Mouse (Mus musculus) stomach, postnatal 0 days (tissue): ENCODE measurements around the gene Unc93b1. TPM values are rescaled to one million over a fixed set of nuclear protein-coding genes. Genes with fewer than 3 reads are reported as not detected.

Experiments
- ATAC-seq: fragments of 200-750 bp; cut with Nextera tagmentation; 2 replicates; pipeline ENCODE4 v1.8.0; 2017; ENCODE audit not compliant: low FRiP score, low TSS enrichment
- DNase-seq: peaks from one replicate; pipeline ENCODE4 v3.0.0-alpha.2; 2016; ENCODE audit warnings: low spot score
- H3K27ac ChIP-seq: fragments of 300-500 bp; sonication (generic); replicated peaks from 2 replicates; pipeline ENCODE4 v1.5.1; 2014; ENCODE audit warnings: mild to moderate bottlenecking, control low read depth
- H3K27me3 ChIP-seq: fragments of 300-500 bp; sonication (generic); 2 replicates; pipeline ENCODE4 v1.6.1; 2014; ENCODE audit warnings: low read length; ENCODE audit not compliant: control insufficient read depth, insufficient read depth
- H3K36me3 ChIP-seq: fragments of 300-500 bp; sonication (generic); 2 replicates; pipeline ENCODE4 v1.6.1; 2014; ENCODE audit warnings: low read length, mixed read lengths; ENCODE audit not compliant: control insufficient read depth, insufficient read depth
- H3K4me1 ChIP-seq: fragments of 300-500 bp; sonication (generic); replicated peaks from 2 replicates; pipeline ENCODE4 v1.6.1; 2014; ENCODE audit warnings: antibody characterized with exemption; ENCODE audit not compliant: control insufficient read depth, insufficient read depth
- H3K4me2 ChIP-seq: fragments of 300-500 bp; sonication (generic); replicated peaks from 2 replicates; pipeline ENCODE4 v1.6.1; 2014; ENCODE audit warnings: low read depth, mild to moderate bottlenecking, control low read depth, moderate library complexity
- H3K4me3 ChIP-seq: fragments of 300-500 bp; sonication (generic); 2 replicates; pipeline ENCODE4 v1.5.1; 2014; ENCODE audit warnings: low read depth, low read length, control low read depth
- H3K9ac ChIP-seq: fragments of 300-500 bp; sonication (generic); 2 replicates; pipeline ENCODE4 v1.6.1; 2014; ENCODE audit warnings: mild to moderate bottlenecking, low read length, control low read depth, mixed read lengths
- H3K9me3 ChIP-seq: fragments of 300-500 bp; sonication (generic); 2 replicates; pipeline ENCODE4 v1.6.1; 2016; ENCODE audit warnings: low read length; ENCODE audit not compliant: control insufficient read depth
- CTCF ChIP-seq: IDR thresholded peaks from 2 replicates; pipeline ENCODE4 v1.5.1; 2016; ENCODE audit warnings: antibody characterized with exemption, low read depth, mild to moderate bottlenecking, moderate library complexity
- EP300 ChIP-seq: optimal IDR thresholded peaks from 2 replicates; pipeline ENCODE3; 2016; ENCODE audit warnings: antibody characterized with exemption
- WGBS: fragments of 180-500 bp; shearing (Covaris S2); extraction: QIAGEN DNeasy Blood & Tissue Kit; methylation state at CpG from one replicate; pipeline ENCODE4 v1.1.7; 2014; 5-methylcytosine and 5-hydroxymethylcytosine counted together
- polyA plus RNA-seq: library from polyadenylated mRNA; unstranded; fragments of >200 nt; fragmentation: Nextera tagmentation; extraction: Ambion mirVana; gene quantifications from 2 replicates; pipeline ENCODE4 v1.2.1, GENCODE M21; 2015

The Unc93b1 gene
- polyA plus RNA-seq, 1 experiment from 2014 or later: 19.7 TPM

DNA sequence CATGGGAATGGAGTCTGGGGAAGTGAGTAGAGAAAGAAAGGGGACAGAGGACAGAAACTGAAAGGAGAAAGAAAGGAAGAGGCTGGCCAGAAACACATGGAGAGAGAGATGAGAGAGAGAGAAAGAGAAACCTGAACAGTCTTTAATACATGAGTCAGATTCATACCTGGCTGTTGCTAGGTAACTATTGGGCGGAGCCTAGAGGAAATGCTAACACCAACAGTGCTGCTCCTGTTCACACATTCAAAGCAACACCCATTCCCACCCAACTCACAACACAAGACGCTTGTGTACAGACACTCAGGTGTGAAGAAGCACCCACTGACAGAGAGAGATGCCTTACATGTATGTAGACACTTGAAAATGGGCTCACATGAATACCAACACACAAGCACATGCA lies 40.9 kb downstream of the Unc93b1 start:
- H3K36me3 ChIP-seq: no peaks in the 10 kb centered on the region
- 49% methylated on average over 2 of the region's 2 CpGs for WGBS
- peak; percentile 48; the same call in 1 of the 2 replicates for ATAC-seq

DNA sequence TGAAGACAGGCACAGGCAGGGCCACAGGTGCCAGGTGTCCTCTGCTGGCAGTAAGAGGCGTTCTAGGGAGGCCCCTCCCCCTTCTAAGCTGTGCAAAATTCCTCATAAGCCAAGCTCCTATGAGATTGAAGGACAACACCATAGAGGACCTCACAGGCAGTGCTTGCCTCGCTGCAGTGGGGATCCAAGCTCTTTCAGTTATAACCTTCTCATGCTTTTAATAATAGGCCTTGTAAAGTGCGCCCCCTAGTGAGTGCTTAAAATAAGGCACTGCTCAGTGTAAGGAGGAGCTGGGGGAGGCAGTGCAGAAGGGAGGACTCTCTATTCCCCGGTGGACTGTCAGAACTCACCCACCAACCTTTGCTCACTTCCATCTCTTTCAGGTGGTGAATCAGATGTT lies 45.3 kb downstream of the Unc93b1 start:
- H3K27ac ChIP-seq: no peak overlapping the region
- H3K9ac ChIP-seq: no peak overlapping the region
- no peak overlapping the region for H3K4me3 ChIP-seq
- H3K36me3 ChIP-seq: no peaks in the 10 kb centered on the region
- TF ChIP-seq EP300 (no peak), CTCF (peak; percentile 95)
- DNase-seq: peak; percentile 82
- H3K4me1 ChIP-seq: no peaks in the 10 kb centered on the region; the same call in 1 of the 2 replicates
- 12% methylated on average over 4 of the region's 4 CpGs for WGBS
- H3K9me3 ChIP-seq: no peaks in the 10 kb centered on the region
- no peak overlapping the region for H3K4me2 ChIP-seq
- no peaks in the 10 kb centered on the region for H3K27me3 ChIP-seq
- ATAC-seq: peak; percentile 70

More for the DNA sequence above, 40.9 kb downstream of the Unc93b1 start:
- peak; percentile 66 for DNase-seq
- Histone ChIP-seq H3K9ac (no peak overlapping the region), H3K27me3 (no peaks in the 10 kb centered on the region), H3K27ac (0 out of 2 replicates have a peak overlapping the region, but pooled peaks have one; percentile 1), H3K4me2 (no peak overlapping the region), H3K9me3 (no peaks in the 10 kb centered on the region), H3K4me3 (no peak overlapping the region), H3K4me1 (no peaks in the 10 kb centered on the region; the same call in 1 of the 2 replicates)
- no peak for TF ChIP-seq CTCF
- TF ChIP-seq EP300: no peak

DNA sequence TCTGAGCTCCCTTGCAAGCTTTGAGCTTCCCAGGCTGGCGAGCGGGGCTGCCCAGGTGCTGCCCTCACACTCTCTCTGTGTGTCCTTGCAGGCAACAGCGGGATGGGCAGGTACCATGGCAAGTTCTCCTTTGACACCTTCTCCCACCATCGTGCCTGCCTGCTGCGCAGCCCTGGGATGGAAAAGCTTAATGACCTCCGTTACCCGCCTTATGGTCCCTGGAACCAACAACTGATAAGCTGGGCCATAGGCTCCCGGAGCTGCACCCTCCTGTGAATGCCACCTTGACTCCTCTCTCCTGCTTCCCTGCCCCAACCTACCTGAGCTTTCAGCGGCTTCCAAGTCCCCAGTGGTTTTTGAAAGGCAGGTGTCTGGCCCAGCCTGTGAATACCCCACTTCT lies 45.9 kb downstream of the Unc93b1 start:
- no peaks in the 10 kb centered on the region for H3K36me3 ChIP-seq
- no peak overlapping the region for H3K27ac ChIP-seq
- DNase-seq (no peak), ATAC-seq (no peak)
- no peaks in the 10 kb centered on the region for H3K9me3 ChIP-seq
- H3K4me2 ChIP-seq: no peak overlapping the region
- TF ChIP-seq CTCF (no peak), EP300 (no peak)
- H3K27me3 ChIP-seq: no peaks in the 10 kb centered on the region
- H3K4me1 ChIP-seq: no peaks in the 10 kb centered on the region; the same call in 1 of the 2 replicates
- no peak overlapping the region for H3K9ac ChIP-seq
- WGBS: 74% methylated on average over 9 of the region's 9 CpGs
- no peak overlapping the region for H3K4me3 ChIP-seq

DNA sequence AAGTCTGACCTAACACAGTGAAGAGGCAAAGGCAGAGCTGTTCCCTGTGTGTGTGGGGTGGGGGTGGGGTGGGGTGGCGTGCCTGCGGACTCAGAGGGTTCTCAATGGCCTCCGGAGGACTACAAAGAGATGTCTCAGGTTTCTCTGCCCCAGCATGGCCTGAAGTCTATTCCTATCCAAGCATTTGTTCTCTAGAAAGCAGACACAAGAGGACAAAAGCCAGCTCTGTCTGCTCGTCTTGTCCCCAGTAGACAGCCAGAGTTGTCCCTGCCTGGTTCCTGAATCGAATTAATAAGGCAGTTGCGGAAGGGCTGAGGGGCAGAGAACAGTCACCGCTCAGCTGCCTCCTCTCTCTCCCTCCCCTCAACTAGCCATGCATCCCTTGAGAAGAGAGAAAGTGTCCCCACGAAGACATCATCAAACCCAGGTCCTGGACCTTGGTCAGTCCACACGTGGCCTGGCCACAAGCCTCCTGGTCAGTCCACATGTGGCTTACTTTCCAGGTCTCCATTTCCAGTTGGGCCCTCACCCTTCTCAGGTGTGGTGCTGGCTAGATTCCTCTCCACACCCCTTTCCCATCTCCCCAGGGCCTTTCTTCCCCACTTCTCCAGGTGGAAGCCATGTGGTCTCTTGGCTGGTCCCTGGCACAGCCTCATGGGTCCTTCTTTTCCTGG lies 48.7 kb downstream of the Unc93b1 start:
- TF ChIP-seq EP300 (no peak), CTCF (no peak)
- Histone ChIP-seq H3K27me3 (no peaks in the 10 kb centered on the region), H3K4me2 (no peak overlapping the region), H3K4me1 (peaks cover 5% of the 10 kb centered on the region; the same call in 1 of the 2 replicates), H3K27ac (no peak overlapping the region), H3K9ac (no peak overlapping the region), H3K4me3 (no peak overlapping the region), H3K9me3 (no peaks in the 10 kb centered on the region), H3K36me3 (no peaks in the 10 kb centered on the region)
- no peak for DNase-seq
- ATAC-seq: no peak
- WGBS: 59% methylated on average over 9 of the region's 9 CpGs

DNA sequence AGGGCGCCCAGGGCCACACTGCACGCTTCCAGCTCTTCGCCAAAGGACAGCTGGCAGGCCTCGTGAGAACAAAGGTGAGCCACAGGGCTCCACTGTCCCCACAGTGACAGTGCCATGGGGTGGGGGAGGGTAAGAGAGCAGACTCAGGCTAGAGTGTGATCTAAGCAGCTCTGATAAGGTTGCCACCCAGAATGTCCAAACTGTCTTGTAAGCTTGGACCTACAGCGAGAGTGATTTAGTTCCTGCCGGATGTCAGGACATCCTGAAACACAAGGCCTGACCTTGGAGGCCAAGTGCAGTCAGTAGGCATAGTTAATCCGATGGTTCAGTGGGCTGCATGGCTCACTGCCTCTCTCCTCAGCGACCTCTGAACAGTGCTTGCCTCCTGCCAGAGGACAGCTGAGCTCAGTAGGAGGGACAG lies 50.3 kb downstream of the Unc93b1 start:
- H3K9me3 ChIP-seq: no peaks in the 10 kb centered on the region
- H3K4me1 ChIP-seq: peaks cover 5% of the 10 kb centered on the region; the same call in 1 of the 2 replicates
- DNase-seq (no peak), ATAC-seq (no peak)
- H3K27ac ChIP-seq: peak overlapping the region; percentile 45; the same call in 1 of the 2 replicates
- no peak overlapping the region for H3K9ac ChIP-seq
- H3K4me3 ChIP-seq: no peak overlapping the region
- WGBS: 36% methylated on average over 8 of the region's 8 CpGs
- no peaks in the 10 kb centered on the region for H3K27me3 ChIP-seq
- H3K4me2 ChIP-seq: no peak overlapping the region
- TF ChIP-seq CTCF (no peak), EP300 (no peak)
- H3K36me3 ChIP-seq: no peaks in the 10 kb centered on the region

DNA sequence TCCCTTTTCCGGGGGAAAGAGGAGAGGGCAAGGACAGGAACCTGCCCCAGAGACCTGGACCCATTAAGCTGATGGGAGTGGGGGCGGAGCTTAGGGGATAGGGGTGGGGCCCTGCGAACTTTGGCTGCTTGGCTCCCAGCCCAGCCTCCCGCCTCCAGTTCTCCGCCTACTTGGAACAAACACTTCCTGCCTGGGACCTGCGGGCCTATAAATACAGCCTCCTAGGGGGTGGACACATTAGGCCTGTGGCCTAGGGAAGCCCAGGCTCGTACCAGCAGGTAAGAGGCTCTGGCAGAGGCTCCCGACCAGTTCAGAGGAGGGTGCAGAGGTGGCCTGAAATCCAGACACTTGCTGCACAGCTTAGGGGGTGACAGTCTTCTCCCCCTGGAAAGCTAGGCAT lies 51.3 kb downstream of the Unc93b1 start, which contains the start of gene Acy3:
TSS of gene Acy3 (plus strand) at position 237 of the 400 bp plus-strand sequence.
- H3K36me3 ChIP-seq: no peaks in the 10 kb centered on the region
- no peak within 1 kb of the TSS for H3K4me3 ChIP-seq
- peak within 1 kb of the TSS; percentile 0 for H3K4me2 ChIP-seq
- H3K9me3 ChIP-seq: no peaks in the 10 kb centered on the region
- DNase-seq (peak; percentile 91), ATAC-seq (peak; percentile 86)
- H3K27me3 ChIP-seq: no peaks in the 10 kb centered on the region
- TF ChIP-seq CTCF (no peak), EP300 (no peak)
- peak within 1 kb of the TSS; percentile 49 for H3K9ac ChIP-seq
- WGBS: 5% methylated on average over 8 of the region's 8 CpGs
- peak within 1 kb of the TSS; percentile 77 for H3K27ac ChIP-seq
- H3K4me1 ChIP-seq: peaks cover 5% of the 10 kb centered on the region; the same call in 1 of the 2 replicates
